Comparison of ENCODE assay signal across 9 mouse cellular contexts in the genomic region with DNA sequence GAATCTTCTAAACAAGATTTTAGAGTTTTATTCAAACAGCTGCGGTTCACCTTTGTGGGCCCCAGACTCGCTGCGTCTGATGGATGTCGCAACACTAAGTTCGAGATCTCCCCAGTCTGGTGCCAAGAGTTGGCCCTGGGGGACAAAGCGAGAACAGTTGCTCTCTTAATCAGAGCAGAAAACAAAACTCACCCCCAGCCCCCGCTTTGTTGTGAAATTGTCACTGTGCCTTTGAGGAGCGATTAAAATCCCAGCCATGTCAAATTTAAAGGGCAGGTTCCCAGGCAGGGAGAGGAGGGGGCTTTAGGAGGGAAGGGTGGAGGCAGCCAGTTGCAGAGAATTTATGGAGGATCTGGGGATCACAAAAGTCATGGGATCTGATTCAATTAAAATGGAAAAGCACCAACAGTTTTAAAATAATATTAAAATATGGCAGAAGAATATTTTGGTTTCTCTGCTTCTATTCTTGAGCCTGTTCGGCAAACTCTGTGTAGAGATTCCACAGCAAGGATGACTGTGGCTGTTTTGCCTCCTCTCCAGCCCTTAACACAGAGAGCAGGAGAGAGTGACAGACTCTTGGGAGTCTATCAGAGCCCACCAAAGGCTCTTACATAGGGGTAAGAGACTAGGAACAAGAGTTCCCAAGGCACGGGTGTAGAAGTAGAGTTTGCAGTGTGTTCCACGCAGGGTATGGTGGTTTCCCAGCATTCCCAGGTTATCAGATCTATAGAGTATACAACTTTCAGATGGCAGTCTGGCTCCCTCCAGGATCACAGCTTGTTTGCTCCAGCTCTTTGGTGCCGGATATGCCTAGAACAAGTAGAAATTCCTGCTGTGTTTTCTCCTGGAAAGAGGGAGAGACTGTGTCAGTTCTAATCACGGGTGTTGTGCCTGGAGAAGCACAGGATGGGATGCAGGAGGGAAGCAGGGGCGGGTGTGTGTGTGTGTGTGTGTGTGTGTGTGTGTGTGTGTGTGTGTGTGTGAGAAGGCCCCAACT.
DNase-seq lines count a peak whose midpoint lies in the region; ATAC-seq and TF ChIP-seq lines count a peak whose summit lies in the region.
"Had no signal": no experiment of that assay in that cellular context is flagged by ENCODE, and none has a peak within 500 bp of the region (broad histone marks: within the 10 kb centered on the region; RNA-seq: fewer than 3 reads in every experiment).

No protein-coding gene starts in this region.

- H3K9me3 ChIP-seq in hindbrain, embryonic 10.5 days = no peaks in the 10 kb centered on the region
- no peaks in the 10 kb centered on the region for H3K9me3 ChIP-seq in lung, postnatal 0 days (ENCODE audit: low read length)
- H3K9me3 ChIP-seq in liver, embryonic 12.5 days (replicated peaks) = no peaks in the 10 kb centered on the region
- H3K9me3 ChIP-seq: liver, embryonic 13.5 days had no signal

- H3K9ac ChIP-seq in lung, postnatal 0 days (replicated peaks; ENCODE audit: low read depth) = no peak overlapping the region
- no peak overlapping the region for H3K9ac ChIP-seq in liver, embryonic 12.5 days
- H3K9ac ChIP-seq: liver, embryonic 13.5 days had no signal

- H3K27ac ChIP-seq in hindbrain, embryonic 10.5 days = peak overlapping the region; percentile 76
- 0 out of 2 replicates have a peak overlapping the region, but pooled peaks have one; percentile 20 for H3K27ac ChIP-seq in lung, postnatal 0 days (ENCODE audit: low read length)
- H3K27ac ChIP-seq in liver, embryonic 12.5 days = no peak overlapping the region
- H3K27ac ChIP-seq: liver, embryonic 13.5 days had no signal

- 53% methylated on average over 14 of the region's 14 CpGs for WGBS in hindbrain, embryonic 10.5 days
- 49% methylated on average over 14 of the region's 14 CpGs for WGBS in lung, postnatal 0 days
- WGBS in liver, embryonic 12.5 days (ENCODE audit: insufficient replicate concordance) = 63% methylated on average over 14 of the region's 14 CpGs

- TF ChIP-seq CTCF in lung, postnatal 0 days (IDR thresholded peaks at IDR 0.05) = no peak

- peak; percentile 60; the same call in 1 of the 2 replicates for ATAC-seq in lung, postnatal 0 days
- ATAC-seq in liver, embryonic 12.5 days = no peak

- peak; percentile 24 to 39 for DNase-seq in cerebellum, postnatal 10 days
- no peak for DNase-seq in cerebellum, postnatal 36 days
- DNase-seq in adrenal gland, postnatal 25 days = peak; percentile 41
- DNase-seq in hindbrain, embryonic 10.5 days (ENCODE audit: low spot score) = peak; percentile 8
- peak; percentile 61 for DNase-seq in lung, postnatal 0 days (ENCODE audit: low spot score)
- no peak for DNase-seq in thymus, postnatal 36 days
- no peak for DNase-seq in frontal cortex, adult 2 months (ENCODE audit: extremely low spot score in 1 of 2, low spot score in 1 of 2)
- DNase-seq: liver, embryonic 13.5 days had no signal

- peaks cover 29% of the 10 kb centered on the region for H3K4me1 ChIP-seq in hindbrain, embryonic 10.5 days (replicated peaks)
- H3K4me1 ChIP-seq in lung, postnatal 0 days (ENCODE audit: insufficient read depth, low read depth, low read length) = 0 out of 2 replicates have a peak, but pooled peaks cover 4% of the 10 kb centered on the region
- H3K4me1 ChIP-seq in liver, embryonic 12.5 days = no peaks in the 10 kb centered on the region
- H3K4me1 ChIP-seq: liver, embryonic 13.5 days had no signal

- H3K36me3 ChIP-seq in hindbrain, embryonic 10.5 days = no peaks in the 10 kb centered on the region
- H3K36me3 ChIP-seq in lung, postnatal 0 days (ENCODE audit: insufficient read depth, low read length) = no peaks in the 10 kb centered on the region
- H3K36me3 ChIP-seq in liver, embryonic 12.5 days = no peaks in the 10 kb centered on the region
- H3K36me3 ChIP-seq: liver, embryonic 13.5 days had no signal

- H3K4me2 ChIP-seq in lung, postnatal 0 days (replicated peaks; ENCODE audit: low read depth, low read length) = no peak overlapping the region
- H3K4me2 ChIP-seq in liver, embryonic 12.5 days = no peak overlapping the region
- H3K4me2 ChIP-seq: liver, embryonic 13.5 days had no signal

- H3K27me3 ChIP-seq in hindbrain, embryonic 10.5 days (ENCODE audit: insufficient read depth, poor library complexity, severe bottlenecking) = no peaks in the 10 kb centered on the region
- no peaks in the 10 kb centered on the region for H3K27me3 ChIP-seq in lung, postnatal 0 days (replicated peaks; ENCODE audit: insufficient read depth, low read length)
- no peaks in the 10 kb centered on the region for H3K27me3 ChIP-seq in liver, embryonic 12.5 days (replicated peaks)
- H3K27me3 ChIP-seq: liver, embryonic 13.5 days had no signal

- no peak overlapping the region for H3K4me3 ChIP-seq in hindbrain, embryonic 10.5 days
- H3K4me3 ChIP-seq in lung, postnatal 0 days (ENCODE audit: low read depth, low read length) = no peak overlapping the region
- no peak overlapping the region for H3K4me3 ChIP-seq in liver, embryonic 12.5 days
- H3K4me3 ChIP-seq: liver, embryonic 13.5 days had no signal

- 0 out of 2 replicates have a peak, but pooled peaks have one; percentile 11 for TF ChIP-seq EP300 in lung, postnatal 0 days (IDR thresholded peaks at IDR 0.05)

Comparison
In these comparisons a context has a peak if more than half of its experiments do, and no peak if none do; other contexts are left out.
1. DNase-seq: peak in cerebellum, postnatal 10 days (2 of 2), adrenal gland, postnatal 25 days (single experiment), hindbrain, embryonic 10.5 days (single experiment) and lung, postnatal 0 days (single experiment); none in cerebellum, postnatal 36 days (0 of 2), thymus, postnatal 36 days (0 of 2) and frontal cortex, adult 2 months (0 of 2).